Mouse (Mus musculus): ENCODE measurements at regions not wholly inside any gene's neighbourhood (a gene's known extent, or its start where the extent isn't known, plus 50 kb on each side); places are given as distances from the start of the nearest gene placed in this dataset.

DNA sequence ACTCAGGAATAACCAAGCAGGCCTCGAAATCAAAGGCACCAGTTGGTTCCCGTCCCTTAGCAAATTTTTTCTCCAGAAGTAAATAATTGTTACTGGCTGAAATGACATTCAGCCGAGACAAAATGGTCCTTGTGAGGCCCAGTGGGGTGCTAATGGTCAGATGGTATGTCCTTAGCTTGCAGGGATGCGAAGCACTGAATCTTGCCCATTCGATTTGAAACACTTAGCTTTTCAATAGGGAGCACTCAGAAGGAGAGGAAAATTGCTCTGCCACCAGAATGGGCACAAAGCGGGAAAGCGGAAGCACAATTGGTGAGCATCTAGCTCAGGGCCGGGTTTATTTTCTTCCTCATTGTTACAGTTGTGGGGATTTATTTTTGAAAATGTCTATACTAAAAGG is 262.1 kb downstream of the Rnf144a start:
- TF ChIP-seq ZC3H11A (IDR thresholded peaks at IDR 0.05; ENCODE audit: borderline replicate concordance, low read depth, low read length) (no peak), MAFK (IDR thresholded peaks at IDR 0.05; ENCODE audit: insufficient read depth, low read depth, low read length) (no peak), ZNF384 (IDR thresholded peaks at IDR 0.05; ENCODE audit: low read depth, low read length) (no peak), HCFC1 (IDR thresholded peaks at IDR 0.05; ENCODE audit: borderline replicate concordance, insufficient read depth, low read length) (no peak), CHD2 (IDR thresholded peaks at IDR 0.05; ENCODE audit: low read depth, low read length) (no peak)
